Mouse (Mus musculus) MEL (cell line): ENCODE measurements around the gene Slc38a4. TPM values are rescaled to one million over a fixed set of nuclear protein-coding genes. Genes with fewer than 3 reads are reported as not detected.

Experiments
- DNase-seq: peaks from one replicate; pipeline ENCODE4 v3.0.0; 2011; ENCODE audit warnings: low read depth, low spot score
- H3K27ac ChIP-seq: 2 replicates; pipeline ENCODE4 v1.5.1; 2012; ENCODE audit warnings: low read depth, mild to moderate bottlenecking, control low read depth, low read length, moderate library complexity; ENCODE audit not compliant: control insufficient read depth
- H3K27me3 ChIP-seq, 2 experiments: fragments of 150-350 bp in 1 of 2; sonication (generic) in 1 of 2; 2 replicates each; pipeline ENCODE4 v1.6.1; 2012; ENCODE audit warnings: low read length in 2 of 2, mild to moderate bottlenecking in 2 of 2, improper control_type of control experiment in 1 of 2, moderate library complexity in 1 of 2; ENCODE audit not compliant: insufficient read depth in 2 of 2, control insufficient read depth in 1 of 2
- H3K36me3 ChIP-seq, 2 experiments: 2 replicates each; pipeline ENCODE4 v1.6.1; 2012 to 2014; ENCODE audit warnings: low read length in 2 of 2, improper control_type of control experiment in 1 of 2, inconsistent platforms in 1 of 2, mild to moderate bottlenecking in 1 of 2; ENCODE audit not compliant: insufficient read depth in 2 of 2, control insufficient read depth in 1 of 2
- H3K4me1 ChIP-seq, 2 experiments: fragments of 150-350 bp in 1 of 2; sonication (generic) in 1 of 2; 2 replicates each; pipeline ENCODE4 v1.6.1; 2012; ENCODE audit warnings: low read length in 2 of 2, improper control_type of control experiment in 1 of 2, mild to moderate bottlenecking in 1 of 2; ENCODE audit not compliant: insufficient read depth in 2 of 2, control insufficient read depth in 1 of 2
- H3K4me3 ChIP-seq, 2 experiments: fragments of 150-350 bp in 1 of 2; sonication (generic) in 1 of 2; 2 replicates each; pipeline ENCODE4 v1.5.1; 2012; ENCODE audit warnings: low read depth in 2 of 2, low read length in 2 of 2, mild to moderate bottlenecking in 2 of 2, moderate library complexity in 2 of 2, control low read depth in 1 of 2, improper control_type of control experiment in 1 of 2; ENCODE audit not compliant: control insufficient read depth in 1 of 2, insufficient read depth in 1 of 2
- H3K79me2 ChIP-seq: 2 replicates; pipeline ENCODE4 v1.6.1; 2012; ENCODE audit warnings: mild to moderate bottlenecking, low read length, moderate library complexity; ENCODE audit not compliant: control insufficient read depth, poor library complexity, insufficient read depth
- H3K9ac ChIP-seq: 2 replicates; pipeline ENCODE4 v1.6.1; 2012; ENCODE audit warnings: low read depth, mild to moderate bottlenecking, control low read depth, low read length, moderate library complexity; ENCODE audit not compliant: control insufficient read depth, poor library complexity, severe bottlenecking
- H3K9me3 ChIP-seq: fragments of 150-350 bp; sonication (generic); replicated peaks from 2 replicates; pipeline ENCODE4 v1.6.1; 2012; ENCODE audit warnings: mild to moderate bottlenecking, low read length, improper control_type of control experiment, moderate library complexity; ENCODE audit not compliant: insufficient read depth
- CHD1 ChIP-seq: IDR thresholded peaks from 2 replicates; pipeline ENCODE4 v1.6.1; 2012; ENCODE audit warnings: low read depth, mild to moderate bottlenecking, inconsistent platforms, low read length, improper control_type of control experiment
- CHD2 ChIP-seq: IDR thresholded peaks from 2 replicates; pipeline ENCODE4 v1.6.1; 2011; ENCODE audit warnings: low read length, improper control_type of control experiment
- ELF1 ChIP-seq: IDR thresholded peaks from 2 replicates; pipeline ENCODE4 v1.6.1; 2014; ENCODE audit warnings: low read depth, mild to moderate bottlenecking, inconsistent platforms, low read length, improper control_type of control experiment, moderate library complexity
- GABPA ChIP-seq: IDR thresholded peaks from 2 replicates; pipeline ENCODE4 v1.6.1; 2012; ENCODE audit warnings: low read depth, mild to moderate bottlenecking, inconsistent platforms, low read length, improper control_type of control experiment, moderate library complexity
- GATA1 ChIP-seq: IDR thresholded peaks from 2 replicates; pipeline ENCODE4 v1.6.1; 2011; ENCODE audit warnings: low read depth, low read length, improper control_type of control experiment
- MAFK ChIP-seq: IDR thresholded peaks from 2 replicates; pipeline ENCODE4 v1.6.1; 2011; ENCODE audit warnings: low read depth, mild to moderate bottlenecking, low read length, improper control_type of control experiment, borderline replicate concordance
- MAX ChIP-seq: IDR thresholded peaks from 2 replicates; pipeline ENCODE4 v1.6.1; 2011; ENCODE audit warnings: low read length, improper control_type of control experiment
- MYB ChIP-seq: IDR thresholded peaks from 2 replicates; pipeline ENCODE4 v1.6.1; 2011; ENCODE audit warnings: mild to moderate bottlenecking, low read depth, low read length, improper control_type of control experiment
- NELFE ChIP-seq: IDR thresholded peaks from 2 replicates; pipeline ENCODE4 v1.6.1; 2011; ENCODE audit warnings: low read depth, low read length, improper control_type of control experiment
- NRF1 ChIP-seq: IDR thresholded peaks from 2 replicates; pipeline ENCODE4 v1.6.1; 2014; ENCODE audit warnings: low read depth, mild to moderate bottlenecking, inconsistent platforms, low read length, improper control_type of control experiment, moderate library complexity; ENCODE audit not compliant: poor library complexity, insufficient read depth, severe bottlenecking
- RCOR1 ChIP-seq: IDR thresholded peaks from 2 replicates; pipeline ENCODE4 v1.6.1; 2012; ENCODE audit warnings: low read depth, mild to moderate bottlenecking, inconsistent platforms, low read length, improper control_type of control experiment
- SIN3A ChIP-seq: IDR thresholded peaks from 2 replicates; pipeline ENCODE4 v1.6.1; 2012; ENCODE audit warnings: low read length, improper control_type of control experiment, inconsistent platforms
- TBP ChIP-seq: IDR thresholded peaks from 2 replicates; pipeline ENCODE4 v1.8.0; 2011; ENCODE audit warnings: low read depth, low read length, improper control_type of control experiment
- UBTF ChIP-seq: IDR thresholded peaks from 2 replicates; pipeline ENCODE4 v1.6.1; 2012; ENCODE audit warnings: low read depth, mild to moderate bottlenecking, inconsistent platforms, low read length, improper control_type of control experiment, moderate library complexity, borderline replicate concordance; ENCODE audit not compliant: insufficient read depth
- USF1 ChIP-seq: IDR thresholded peaks from 2 replicates; pipeline ENCODE4 v1.6.1; 2014; ENCODE audit warnings: low read depth, mild to moderate bottlenecking, inconsistent platforms, low read length, improper control_type of control experiment, moderate library complexity
- ZC3H11A ChIP-seq: IDR thresholded peaks from 2 replicates; pipeline ENCODE4 v1.6.1; 2012; ENCODE audit warnings: low read depth, mild to moderate bottlenecking, inconsistent platforms, low read length, improper control_type of control experiment
- ZKSCAN1 ChIP-seq: IDR thresholded peaks from 2 replicates; pipeline ENCODE4 v1.6.1; 2012; ENCODE audit warnings: low read depth, mild to moderate bottlenecking, inconsistent platforms, low read length, improper control_type of control experiment, moderate library complexity
- ZMIZ1 ChIP-seq: IDR thresholded peaks from 2 replicates; pipeline ENCODE4 v1.6.1; 2012; ENCODE audit warnings: low read depth, mild to moderate bottlenecking, inconsistent platforms, low read length, improper control_type of control experiment, moderate library complexity
- polyA plus RNA-seq, 2 experiments: library from polyadenylated mRNA; stranded (reverse) in 1 of 2; unstranded in 1 of 2; fragments of >175 nt in 1 of 2; fragments of >200 nt in 1 of 2; gene quantifications; 2 replicates each; pipeline versions ENCODE4 v1.2.1 to v1.2.4; 2012; ENCODE audit warnings: low replicate concordance in 2 of 2, low read depth in 1 of 2; ENCODE audit not compliant: insufficient read length in 2 of 2, insufficient read depth in 1 of 2, missing spikeins in 1 of 2
- total RNA-seq: library from RNA; depleted of rRNA; stranded (reverse); fragments of 300-350 nt; gene quantifications from 2 replicates; pipeline ENCODE4 v1.2.3, GENCODE M21; 2012

The Slc38a4 gene
- total and polyA plus RNA-seq, 3 experiments, result not detected

GRCm38 (mm10) chr15:96954389-96954788 lies 101.4 kb downstream of the Slc38a4 start:
- Histone ChIP-seq H3K27ac (no peak overlapping the region), H3K4me1 (no peaks in the 10 kb centered on the region), H3K9me3 (no peaks in the 10 kb centered on the region), H3K4me3 (no peak overlapping the region)
- DNase-seq, result no peak
- no peak for TF ChIP-seq NELFE
- TF ChIP-seq SIN3A, result no peak
- TF ChIP-seq NRF1, result no peak
- TF ChIP-seq MAFK, result no peak
- TF ChIP-seq GATA1, result no peak
- no peak for TF ChIP-seq ZMIZ1
- TF ChIP-seq ZC3H11A, result no peak
- TF ChIP-seq UBTF, result no peak
- TF ChIP-seq GABPA, result no peak
- no peak for TF ChIP-seq CHD1
- no peak for TF ChIP-seq CHD2
- TF ChIP-seq USF1, result no peak
- no peak for TF ChIP-seq MYB
- TF ChIP-seq TBP, result no peak
- TF ChIP-seq ELF1, result no peak
- TF ChIP-seq, all 39 proteins: peak for 0
- H3K36me3 ChIP-seq, result no peaks in the 10 kb centered on the region
- H3K9ac ChIP-seq, result no peak overlapping the region
- 0 out of 4 replicates have a peak, but pooled peaks cover 0 to 3% of the 10 kb centered on the region in 2 experiments for H3K27me3 ChIP-seq
- no peaks in the 10 kb centered on the region for H3K79me2 ChIP-seq

DNA sequence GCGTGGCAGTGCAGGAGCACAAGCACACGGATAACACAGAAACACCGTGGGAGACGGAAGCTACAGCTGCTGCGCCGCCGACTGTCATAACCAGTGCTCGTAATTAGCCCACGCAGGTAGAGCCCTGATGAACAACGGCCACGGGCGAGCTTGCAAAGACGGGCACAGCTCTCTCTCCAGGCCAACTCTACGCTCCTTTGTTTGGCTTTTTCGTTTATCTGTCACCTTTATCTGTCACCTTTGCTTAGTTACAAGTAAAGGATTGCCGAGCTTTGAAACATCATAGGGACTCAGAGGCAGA lies 101.9 kb downstream of the Slc38a4 start:
- no peak for TF ChIP-seq MAX
- no peak for TF ChIP-seq ZKSCAN1
- TF ChIP-seq RCOR1, result no peak
- TF ChIP-seq, all 39 proteins: peak for 0
- Histone ChIP-seq H3K36me3 (no peaks in the 10 kb centered on the region), H3K9ac (no peak overlapping the region), H3K9me3 (no peaks in the 10 kb centered on the region), H3K4me3 (no peak overlapping the region), H3K79me2 (no peaks in the 10 kb centered on the region), H3K4me1 (no peaks in the 10 kb centered on the region), H3K27ac (no peak overlapping the region), H3K27me3 (0 out of 4 replicates have a peak, but pooled peaks cover 0 to 3% of the 10 kb centered on the region in 2 experiments)
- DNase-seq, result no peak
